Mouse (Mus musculus) lung, adult 2 months (tissue): ENCODE data around the gene Dstn.

ENCODE experiments used
- CTCF ChIP-seq: fragments of 200-500 bp; IDR thresholded peaks from 2 replicates; pipeline ENCODE4 v1.5.1; 2011; ENCODE audit warnings: mild to moderate bottlenecking, low read length, control low read depth; ENCODE audit not compliant: insufficient read depth
- POLR2A ChIP-seq: fragments of 200-500 bp; IDR thresholded peaks from 2 replicates; pipeline ENCODE4 v1.6.1; 2011; ENCODE audit warnings: low read depth, mild to moderate bottlenecking, control low read depth, low read length, borderline replicate concordance; ENCODE audit errors: extremely low read depth

- no peak for TF ChIP-seq POLR2A
- TF ChIP-seq CTCF: no peak
Observed at GRCm38 (mm10) chr2:143914221-143914620, 899 bp upstream of the Dstn start.
